Mouse (Mus musculus) erythroblast, embryonic 14.5 days (primary cell): ENCODE measurements around the gene Mrpl54.

Experiments used
- GATA1 ChIP-seq: IDR thresholded peaks from 2 replicates; pipeline ENCODE4 v1.6.1; 2012; ENCODE audit warnings: low read length, inconsistent platforms, mixed read lengths
- TAL1 ChIP-seq: IDR thresholded peaks from 3 replicates; pipeline ENCODE4 v1.6.1; 2012; ENCODE audit warnings: low read length, inconsistent platforms, mixed read lengths

- no peak for TF ChIP-seq TAL1
- no peak for TF ChIP-seq GATA1
Observed at GRCm38 (mm10) chr10:81217964-81218363, 48.8 kb downstream of the Mrpl54 start.
